Mouse (Mus musculus) midbrain, embryonic 13.5 days (tissue): ENCODE data around the gene Ccser1. TPM values are rescaled to one million over a fixed set of nuclear protein-coding genes. Genes with fewer than 3 reads are reported as not detected.

ENCODE experiments used
- ATAC-seq: fragments of 200-750 bp; cut with Nextera tagmentation; 2 replicates; pipeline ENCODE4 v1.8.0; 2017; ENCODE audit warnings: mild to moderate bottlenecking, moderate TSS enrichment, moderate library complexity
- H3K27ac ChIP-seq: fragments of 300-500 bp; sonication (generic); 2 replicates; pipeline ENCODE4 v1.5.1; 2015; ENCODE audit warnings: inconsistent platforms, mild to moderate bottlenecking, moderate library complexity
- H3K27me3 ChIP-seq: fragments of 300-500 bp; sonication (generic); 2 replicates; pipeline ENCODE4 v1.6.1; 2015; ENCODE audit warnings: mild to moderate bottlenecking, inconsistent platforms
- H3K36me3 ChIP-seq: fragments of 300-500 bp; sonication (generic); 2 replicates; pipeline ENCODE4 v1.6.1; 2015; ENCODE audit warnings: mild to moderate bottlenecking, inconsistent platforms
- H3K4me1 ChIP-seq: fragments of 300-500 bp; sonication (generic); replicated peaks from 2 replicates; pipeline ENCODE4 v1.6.1; 2015; ENCODE audit warnings: inconsistent platforms
- H3K4me2 ChIP-seq: fragments of 300-500 bp; sonication (generic); replicated peaks from 2 replicates; pipeline ENCODE4 v1.6.1; 2015; ENCODE audit warnings: moderate library complexity, mild to moderate bottlenecking, inconsistent platforms
- H3K4me3 ChIP-seq: fragments of 300-500 bp; sonication (generic); replicated peaks from 2 replicates; pipeline ENCODE4 v1.5.1; 2015; ENCODE audit warnings: mild to moderate bottlenecking, inconsistent platforms
- H3K9ac ChIP-seq: fragments of 300-500 bp; sonication (generic); replicated peaks from 2 replicates; pipeline ENCODE4 v1.6.1; 2015; ENCODE audit warnings: mild to moderate bottlenecking, inconsistent platforms
- H3K9me3 ChIP-seq: fragments of 300-500 bp; sonication (generic); 2 replicates; pipeline ENCODE4 v1.6.1; 2016; ENCODE audit warnings: mild to moderate bottlenecking, inconsistent platforms
- WGBS: fragments of 180-500 bp; shearing (Covaris S2); methylation state at CpG from one replicate; pipeline ENCODE4 v1.1.7; 2015; 5-methylcytosine and 5-hydroxymethylcytosine counted together
- polyA plus RNA-seq: library from polyadenylated mRNA; unstranded; fragments of >200 nt; fragmentation: Nextera tagmentation; extraction: Ambion mirVana; gene quantifications from 2 replicates; pipeline ENCODE4 v1.2.1, GENCODE M21; 2015

Ccser1 gene
- polyA plus RNA-seq, 1 experiment from 2014 or later = 19.7 TPM

GRCm38 (mm10) chr6:61180756-61181191, 650 bp downstream of the Ccser1 start:
- WGBS = 2% methylated on average over 42 of the region's 42 CpGs
- Histone ChIP-seq H3K4me1 (peaks cover 25% of the 10 kb centered on the region), H3K9ac (peak overlapping the region; percentile 91), H3K4me3 (peak overlapping the region; percentile 86), H3K27ac (peak overlapping the region; percentile 91), H3K27me3 (peaks cover 4% of the 10 kb centered on the region), H3K36me3 (no peaks in the 10 kb centered on the region), H3K9me3 (no peaks in the 10 kb centered on the region), H3K4me2 (peak overlapping the region; percentile 84)
- ATAC-seq = peak; percentile 70

GRCm38 (mm10) chr6:61189029-61189428, 8.9 kb downstream of the Ccser1 start:
- Histone ChIP-seq H3K27ac (no peak overlapping the region), H3K4me2 (no peak overlapping the region), H3K9ac (no peak overlapping the region), H3K4me1 (peaks cover 1% of the 10 kb centered on the region; the same call in 1 of the 2 replicates), H3K4me3 (no peak overlapping the region), H3K36me3 (no peaks in the 10 kb centered on the region), H3K27me3 (no peaks in the 10 kb centered on the region), H3K9me3 (no peaks in the 10 kb centered on the region)
- 51% methylated on average over 2 of the region's 2 CpGs for WGBS
- ATAC-seq = no peak

- WGBS = 80% methylated on average over 13 of the region's 13 CpGs
- no peak for ATAC-seq
- Histone ChIP-seq H3K4me2 (no peak overlapping the region), H3K27me3 (no peaks in the 10 kb centered on the region), H3K4me3 (no peak overlapping the region), H3K27ac (no peak overlapping the region), H3K4me1 (no peaks in the 10 kb centered on the region), H3K9me3 (no peaks in the 10 kb centered on the region), H3K9ac (no peak overlapping the region), H3K36me3 (no peaks in the 10 kb centered on the region)
Observed at GRCm38 (mm10) chr6:61191597-61192386, 11.7 kb downstream of the Ccser1 start.

GRCm38 (mm10) chr6:61203344-61203743, 23.2 kb downstream of the Ccser1 start:
- H3K27me3 ChIP-seq = no peaks in the 10 kb centered on the region
- no peak overlapping the region for H3K4me3 ChIP-seq
- 70% methylated on average over 1 of the region's 1 CpGs for WGBS
- peaks cover 7% of the 10 kb centered on the region; the same call in 1 of the 2 replicates for H3K4me1 ChIP-seq
- no peaks in the 10 kb centered on the region for H3K9me3 ChIP-seq
- ATAC-seq = no peak
- H3K4me2 ChIP-seq = no peak overlapping the region
- no peaks in the 10 kb centered on the region for H3K36me3 ChIP-seq
- no peak overlapping the region for H3K9ac ChIP-seq
- no peak overlapping the region for H3K27ac ChIP-seq

- peaks cover 14% of the 10 kb centered on the region for H3K4me1 ChIP-seq
- H3K4me3 ChIP-seq = no peak overlapping the region
- no peak overlapping the region for H3K9ac ChIP-seq
- H3K27me3 ChIP-seq = no peaks in the 10 kb centered on the region
- 15% methylated on average over 1 of the region's 1 CpGs for WGBS
- no peak overlapping the region for H3K4me2 ChIP-seq
- H3K9me3 ChIP-seq = no peaks in the 10 kb centered on the region
- ATAC-seq = no peak
- no peaks in the 10 kb centered on the region for H3K36me3 ChIP-seq
- H3K27ac ChIP-seq = no peak overlapping the region
Observed at GRCm38 (mm10) chr6:61206042-61206441, 25.9 kb downstream of the Ccser1 start.

- Histone ChIP-seq H3K4me3 (no peak overlapping the region), H3K4me2 (no peak overlapping the region), H3K27ac (no peak overlapping the region), H3K27me3 (no peaks in the 10 kb centered on the region), H3K4me1 (peaks cover 14% of the 10 kb centered on the region), H3K9me3 (no peaks in the 10 kb centered on the region), H3K36me3 (no peaks in the 10 kb centered on the region), H3K9ac (no peak overlapping the region)
- ATAC-seq = no peak
- 78% methylated on average over 2 of the region's 2 CpGs for WGBS
Observed at GRCm38 (mm10) chr6:61206619-61207018, 26.5 kb downstream of the Ccser1 start.

DNA sequence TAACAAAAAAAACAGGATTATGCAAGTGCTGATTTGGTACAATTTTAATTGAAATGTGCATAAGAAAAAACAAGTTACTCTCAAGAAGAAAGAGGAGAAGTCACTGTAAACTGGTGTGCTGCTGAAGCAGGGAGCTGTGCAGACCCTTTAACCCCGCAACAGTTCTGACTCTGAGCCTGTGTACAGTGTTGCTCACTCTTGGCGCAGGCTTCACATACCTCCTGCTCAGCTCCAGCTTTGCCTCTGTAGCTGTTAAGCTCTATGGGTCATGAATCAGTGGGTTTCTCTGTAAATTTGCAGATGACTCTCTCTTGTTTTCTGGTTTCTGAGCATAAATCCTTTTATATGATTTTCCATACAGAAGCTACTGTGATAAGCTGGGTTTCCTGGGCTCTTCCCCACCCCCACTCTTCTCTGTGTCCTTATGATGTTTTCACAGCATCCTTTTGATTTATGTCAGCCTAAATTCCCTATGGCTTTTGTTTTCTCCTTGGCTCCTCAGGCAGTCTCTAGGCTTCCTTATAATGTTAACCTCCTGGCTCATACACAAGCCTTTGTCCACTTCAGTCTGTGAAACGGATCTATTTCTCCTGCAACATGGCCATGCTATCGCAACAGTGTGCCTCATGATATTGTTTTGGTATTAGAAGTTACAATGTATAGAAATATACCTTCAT, 30.1 kb downstream of the Ccser1 start:
- no peaks in the 10 kb centered on the region for H3K36me3 ChIP-seq
- H3K27ac ChIP-seq = peak overlapping the region; percentile 65
- peaks cover 7% of the 10 kb centered on the region for H3K4me1 ChIP-seq
- 55% methylated on average over 4 of the region's 4 CpGs for WGBS
- no peaks in the 10 kb centered on the region for H3K9me3 ChIP-seq
- no peaks in the 10 kb centered on the region for H3K27me3 ChIP-seq
- ATAC-seq = peak; percentile 85
- H3K4me2 ChIP-seq = no peak overlapping the region
- no peak overlapping the region for H3K9ac ChIP-seq
- H3K4me3 ChIP-seq = no peak overlapping the region

- Histone ChIP-seq H3K4me3 (no peak overlapping the region), H3K36me3 (no peaks in the 10 kb centered on the region), H3K27ac (no peak overlapping the region), H3K4me1 (peaks cover 6% of the 10 kb centered on the region; the same call in 1 of the 2 replicates), H3K9me3 (no peaks in the 10 kb centered on the region), H3K27me3 (no peaks in the 10 kb centered on the region), H3K4me2 (no peak overlapping the region), H3K9ac (no peak overlapping the region)
- 75% methylated on average over 8 of the region's 8 CpGs for WGBS
- no peak for ATAC-seq
Observed at GRCm38 (mm10) chr6:61215705-61216104, 35.6 kb downstream of the Ccser1 start.

GRCm38 (mm10) chr6:61216514-61216913, 36.4 kb downstream of the Ccser1 start:
- H3K27me3 ChIP-seq = no peaks in the 10 kb centered on the region
- H3K4me1 ChIP-seq = 0 out of 2 replicates have a peak, but pooled peaks cover 6% of the 10 kb centered on the region
- no peaks in the 10 kb centered on the region for H3K36me3 ChIP-seq
- ATAC-seq = no peak
- H3K9ac ChIP-seq = no peak overlapping the region
- H3K4me3 ChIP-seq = no peak overlapping the region
- WGBS = 93% methylated on average over 1 of the region's 1 CpGs
- H3K9me3 ChIP-seq = no peaks in the 10 kb centered on the region
- no peak overlapping the region for H3K27ac ChIP-seq
- no peak overlapping the region for H3K4me2 ChIP-seq

GRCm38 (mm10) chr6:61217717-61218116, 37.6 kb downstream of the Ccser1 start:
- Histone ChIP-seq H3K36me3 (no peaks in the 10 kb centered on the region), H3K4me3 (no peak overlapping the region), H3K9me3 (no peaks in the 10 kb centered on the region), H3K4me2 (no peak overlapping the region), H3K27me3 (no peaks in the 10 kb centered on the region), H3K27ac (no peak overlapping the region), H3K9ac (no peak overlapping the region), H3K4me1 (0 out of 2 replicates have a peak, but pooled peaks cover 6% of the 10 kb centered on the region)
- 94% methylated on average over 2 of the region's 2 CpGs for WGBS
- ATAC-seq = no peak

GRCm38 (mm10) chr6:61223563-61223962, 43.4 kb downstream of the Ccser1 start:
- no peak for ATAC-seq
- 89% methylated on average over 2 of the region's 2 CpGs for WGBS
- H3K27me3 ChIP-seq = no peaks in the 10 kb centered on the region

DNA sequence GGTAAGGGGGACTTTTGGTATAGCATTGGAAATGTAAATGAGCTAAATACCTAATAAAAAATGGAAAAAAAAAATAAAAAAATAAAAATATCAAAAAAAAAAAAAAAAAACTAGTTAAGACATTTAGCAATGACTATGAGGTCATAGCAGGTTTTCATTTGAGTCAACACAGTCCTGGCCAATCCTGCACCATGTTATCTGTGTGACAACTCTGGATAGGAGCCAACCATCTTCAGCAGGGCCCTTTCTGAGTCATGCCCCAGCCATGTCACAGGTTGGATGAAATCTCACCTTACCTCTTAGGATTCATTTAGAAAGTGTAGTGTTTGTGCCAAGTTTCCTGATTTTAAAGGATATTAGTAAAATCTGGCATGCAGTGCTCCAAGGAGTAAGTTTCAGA, 45.2 kb downstream of the Ccser1 start:
- Histone ChIP-seq H3K4me2 (no peak overlapping the region), H3K9me3 (no peaks in the 10 kb centered on the region), H3K4me1 (peaks cover 3% of the 10 kb centered on the region), H3K4me3 (no peak overlapping the region), H3K27ac (no peak overlapping the region), H3K27me3 (no peaks in the 10 kb centered on the region), H3K9ac (no peak overlapping the region), H3K36me3 (no peaks in the 10 kb centered on the region)
- ATAC-seq = no peak

More at GRCm38 (mm10) chr6:61223563-61223962, 43.4 kb downstream of the Ccser1 start:
- Histone ChIP-seq H3K9ac (no peak overlapping the region), H3K4me3 (no peak overlapping the region), H3K4me2 (no peak overlapping the region), H3K27ac (no peak overlapping the region), H3K9me3 (no peaks in the 10 kb centered on the region), H3K36me3 (no peaks in the 10 kb centered on the region), H3K4me1 (no peaks in the 10 kb centered on the region)
